Mouse (Mus musculus): Measurements from ENCODE around the gene Olfr459.
A peak's percentile ranks its signal among the peaks of the same experiment; 100 is the strongest.

Gene Olfr459

GRCm38 (mm10) chr6:41775077-41775476 lies at the start of gene Olfr459:
Gene Olfr459 (minus strand): TSS chr6:41775177.
- no peak for DNase-seq

- no peak for DNase-seq
Observed at GRCm38 (mm10) chr6:41824086-41824485, 49.1 kb upstream of the Olfr459 start.

GRCm38 (mm10) chr6:41786700-41787099 lies 11.7 kb upstream of the Olfr459 start:
- no peak for DNase-seq

GRCm38 (mm10) chr6:41775721-41776120 lies 744 bp upstream of the Olfr459 start:
- DNase-seq = peak; percentile 75

- DNase-seq = no peak
Observed at GRCm38 (mm10) chr6:41769872-41770271, 5.1 kb downstream of the Olfr459 start.

- no peak for DNase-seq
Observed at GRCm38 (mm10) chr6:41764306-41764705, 10.7 kb downstream of the Olfr459 start.

- no peak for DNase-seq
Observed at GRCm38 (mm10) chr6:41762370-41762757, 12.6 kb downstream of the Olfr459 start.

GRCm38 (mm10) chr6:41761702-41762369 lies 13.1 kb downstream of the Olfr459 start:
- no peak for DNase-seq

- no peak for DNase-seq
Observed at GRCm38 (mm10) chr6:41759618-41760017, 15.4 kb downstream of the Olfr459 start.

GRCm38 (mm10) chr6:41758421-41758820 lies 16.6 kb downstream of the Olfr459 start:
- DNase-seq = no peak

- DNase-seq = no peak
Observed at GRCm38 (mm10) chr6:41757199-41757598, 17.8 kb downstream of the Olfr459 start.

- DNase-seq = no peak
Observed at GRCm38 (mm10) chr6:41754626-41755025, 20.4 kb downstream of the Olfr459 start.

GRCm38 (mm10) chr6:41744664-41745392 lies 30.1 kb downstream of the Olfr459 start:
- no peak for DNase-seq

GRCm38 (mm10) chr6:41741101-41741500 lies 33.9 kb downstream of the Olfr459 start:
- DNase-seq = no peak

- DNase-seq = no peak
Observed at GRCm38 (mm10) chr6:41734719-41735470, 40.1 kb downstream of the Olfr459 start.

GRCm38 (mm10) chr6:41727989-41728609 lies 46.9 kb downstream of the Olfr459 start:
- no peak for DNase-seq

GRCm38 (mm10) chr6:41721430-41721829 lies 53.5 kb downstream of the Olfr459 start:
- DNase-seq = no peak
